Mouse (Mus musculus): ENCODE measurements around the gene Angptl1. TPM values are rescaled to one million over a fixed set of nuclear protein-coding genes. Genes with fewer than 3 reads are reported as not detected.

Gene Angptl1
- total and polyA plus RNA-seq, 3 experiments = 0.08 to 0.23 TPM; not detected in 1

DNA sequence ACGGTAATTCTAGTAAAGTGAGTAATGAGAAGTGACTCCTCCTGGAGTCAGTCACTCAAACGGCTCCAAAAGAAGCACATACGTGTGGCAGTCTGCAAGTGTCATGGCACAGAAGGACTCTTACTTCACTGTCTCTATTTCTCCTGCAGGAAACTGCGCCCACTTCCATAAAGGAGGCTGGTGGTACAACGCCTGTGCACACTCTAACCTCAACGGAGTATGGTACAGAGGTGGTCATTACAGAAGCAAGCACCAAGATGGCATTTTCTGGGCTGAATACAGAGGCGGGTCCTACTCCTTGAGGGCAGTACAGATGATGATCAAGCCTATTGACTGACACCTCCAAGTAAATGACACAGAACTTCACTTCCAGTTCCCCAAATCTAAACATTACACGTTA, 21.9 kb downstream of the Angptl1 start:
- H3K27me3 ChIP-seq (replicated peaks) = no peaks in the 10 kb centered on the region
- H3K27ac ChIP-seq (ENCODE audit: insufficient read depth, low read depth) = peak overlapping the region; percentile 4; the same call in 1 of the 2 replicates
- H3K4me3 ChIP-seq (replicated peaks in 1 of 3; ENCODE audit: low read depth in 2 of 3, low read length in 2 of 3, poor library complexity in 1 of 3) = no peak overlapping the region
- no peak for TF ChIP-seq HCFC1 (IDR thresholded peaks at IDR 0.05; ENCODE audit: low read depth, low read length)
- no peak for TF ChIP-seq MXI1 (IDR thresholded peaks at IDR 0.05; ENCODE audit: low read depth, low read length)
- TF ChIP-seq CTCF (conservative IDR thresholded peaks at IDR 0.05 in 1 of 2, IDR thresholded peaks at IDR 0.05 in 1 of 2; ENCODE audit: low read depth in 2 of 2, low read length in 2 of 2) = no peak
- TF ChIP-seq E2F4 (IDR thresholded peaks at IDR 0.05; ENCODE audit: insufficient replicate concordance, low read depth, low read length) = no peak
- no peak for TF ChIP-seq SIN3A (IDR thresholded peaks at IDR 0.05; ENCODE audit: low read length)
- no peaks in the 10 kb centered on the region for H3K9me3 ChIP-seq (replicated peaks; ENCODE audit: low read length)
- H3K9ac ChIP-seq (ENCODE audit: insufficient read depth, low read depth) = no peak overlapping the region
- peaks cover 33% of the 10 kb centered on the region for H3K79me2 ChIP-seq (replicated peaks; ENCODE audit: control insufficient read depth, extremely low read depth, insufficient read depth, poor library complexity, severe bottlenecking)
- no peak overlapping the region for H3K4me2 ChIP-seq (ENCODE audit: insufficient read depth, low read depth, poor library complexity, severe bottlenecking)
- H3K36me3 ChIP-seq (replicated peaks in 1 of 2; ENCODE audit: control insufficient read depth in 1 of 2, insufficient read depth in 1 of 2, low read length in 1 of 2) = peaks cover 32 to 63% of the 10 kb centered on the region in 2 experiments
- in situ Hi-C loops (cut with MboI; ENCODE audit: low pct_ligation_motif_present, low pct_unique_long_range_greater_than_20kb, low sequenced_read_pairs) = no loop called here
- no peak for DNase-seq (ENCODE audit: extremely low read depth)
- peaks cover 11 to 54% of the 10 kb centered on the region in 2 experiments for H3K4me1 ChIP-seq (ENCODE audit: control insufficient read depth in 1 of 2, insufficient read depth in 2 of 2)
- dilution Hi-C loops (cut with MboI; ENCODE audit: extremely low pct_ligation_motif_present, extremely low pct_unique_long_range_greater_than_20kb, low sequenced_read_pairs) = no loop called here

DNA sequence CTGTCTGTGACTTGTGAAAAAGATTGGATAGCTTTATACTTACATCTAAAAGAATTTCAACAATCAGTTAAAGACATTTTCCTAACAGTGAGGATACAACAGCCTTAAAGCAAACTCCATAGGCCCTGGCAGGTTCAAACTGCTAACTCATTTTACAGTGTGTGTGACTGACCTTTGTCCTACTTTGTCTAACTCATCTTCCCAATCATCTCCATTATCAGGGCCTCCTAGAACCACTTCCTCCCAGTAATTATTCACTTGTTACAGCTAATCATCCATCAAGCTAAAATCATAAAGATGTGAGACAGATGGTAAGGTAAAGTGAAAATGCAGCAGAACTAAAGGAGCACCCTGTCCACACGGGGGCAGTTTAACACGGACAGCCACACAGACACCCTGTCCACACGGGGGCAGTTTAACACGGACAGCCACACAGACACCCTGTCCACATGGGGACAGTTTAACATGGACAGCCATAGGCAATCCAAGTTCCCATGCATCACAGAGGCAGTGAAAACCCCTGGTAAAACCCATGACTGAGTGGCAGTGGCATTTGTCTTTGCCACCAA, 23.2 kb downstream of the Angptl1 start:
- H3K4me2 ChIP-seq (ENCODE audit: insufficient read depth, low read depth, poor library complexity, severe bottlenecking) = peak overlapping the region; percentile 58
- no peaks in the 10 kb centered on the region for H3K9me3 ChIP-seq (replicated peaks; ENCODE audit: low read length)
- dilution Hi-C loops (cut with MboI; ENCODE audit: extremely low pct_ligation_motif_present, extremely low pct_unique_long_range_greater_than_20kb, low sequenced_read_pairs) = no loop called here
- no peak for TF ChIP-seq USF2 (conservative IDR thresholded peaks at IDR 0.05; ENCODE audit: low read depth, low read length)
- no peak for TF ChIP-seq POLR2AphosphoS2 (IDR thresholded peaks at IDR 0.05; ENCODE audit: low read depth, low read length)
- TF ChIP-seq TBP (conservative IDR thresholded peaks at IDR 0.05; ENCODE audit: low read depth, low read length) = no peak
- peak; percentile 10 to 99; a peak in 3 of 4 replicates for TF ChIP-seq CTCF (conservative IDR thresholded peaks at IDR 0.05 in 1 of 2, IDR thresholded peaks at IDR 0.05 in 1 of 2; ENCODE audit: low read depth in 2 of 2, low read length in 2 of 2)
- no peak for TF ChIP-seq MYC (IDR thresholded peaks at IDR 0.05; ENCODE audit: low read depth, low read length)
- TF ChIP-seq IRF4 (IDR thresholded peaks at IDR 0.05; ENCODE audit: low read depth, low read length) = peak; percentile 28; the same call in 1 of the 2 replicates
- 0 out of 2 replicates have a peak, but pooled peaks have one; percentile 29 for TF ChIP-seq ZC3H11A (IDR thresholded peaks at IDR 0.05; ENCODE audit: low read depth, low read length)
- no peak for TF ChIP-seq ELF1 (IDR thresholded peaks at IDR 0.05; ENCODE audit: low read depth, low read length)
- TF ChIP-seq RCOR1 (conservative IDR thresholded peaks at IDR 0.05; ENCODE audit: low read depth, low read length) = no peak
- peak; percentile 53 for TF ChIP-seq RAD21 (IDR thresholded peaks at IDR 0.05; ENCODE audit: low read depth, low read length)
- peak; percentile 90 for TF ChIP-seq SMC3 (IDR thresholded peaks at IDR 0.05; ENCODE audit: low read depth, low read length)
- peaks cover 37% of the 10 kb centered on the region for H3K79me2 ChIP-seq (replicated peaks; ENCODE audit: control insufficient read depth, extremely low read depth, insufficient read depth, poor library complexity, severe bottlenecking)
- H3K9ac ChIP-seq (ENCODE audit: insufficient read depth, low read depth) = peak overlapping the region; percentile 12; the same call in 1 of the 2 replicates
- peaks cover 27 to 61% of the 10 kb centered on the region in 2 experiments for H3K36me3 ChIP-seq (replicated peaks in 1 of 2; ENCODE audit: control insufficient read depth in 1 of 2, insufficient read depth in 1 of 2, low read length in 1 of 2)
- no peak overlapping the region for H3K4me3 ChIP-seq (replicated peaks in 1 of 3; ENCODE audit: low read depth in 2 of 3, low read length in 2 of 3, poor library complexity in 1 of 3)
- in situ Hi-C loops (cut with MboI; ENCODE audit: low pct_ligation_motif_present, low pct_unique_long_range_greater_than_20kb, low sequenced_read_pairs) = no loop called here
- peak; percentile 17 for DNase-seq (ENCODE audit: extremely low read depth)
- peak overlapping the region; percentile 51; the same call in 1 of the 2 replicates for H3K27ac ChIP-seq (ENCODE audit: insufficient read depth, low read depth)
- H3K27me3 ChIP-seq (replicated peaks) = no peaks in the 10 kb centered on the region
- peaks cover 11 to 54% of the 10 kb centered on the region in 2 experiments for H3K4me1 ChIP-seq (ENCODE audit: control insufficient read depth in 1 of 2, insufficient read depth in 2 of 2)

Measured in CH12.LX (cell line).